Mouse (Mus musculus) kidney, adult 2 months (tissue): ENCODE data around the gene Rsbn1.

Experiments used
- CTCF ChIP-seq: fragments of 200-500 bp; conservative IDR thresholded peaks from 2 replicates; pipeline ENCODE4 v1.5.1; 2011; ENCODE audit warnings: low read depth, mild to moderate bottlenecking, control low read depth, low read length, moderate library complexity, mixed read lengths; ENCODE audit not compliant: insufficient read depth, insufficient read length
- POLR2A ChIP-seq: fragments of 200-500 bp; IDR thresholded peaks from one replicate; pipeline ENCODE4 v1.6.1; 2011; ENCODE audit warnings: low read depth, low read length, control low read depth

GRCm38 (mm10) chr3:103915509-103915896 lies 1.6 kb downstream of the Rsbn1 start:
- TF ChIP-seq CTCF (no peak), POLR2A (no peak)
